Mouse (Mus musculus) limb, embryonic 15.5 days (tissue): ENCODE measurements around the gene Gss. TPM values are rescaled to one million over a fixed set of nuclear protein-coding genes. Genes with fewer than 3 reads are reported as not detected.

Experiments used
- ATAC-seq: fragments of 200-750 bp; cut with Nextera tagmentation; 2 replicates; pipeline ENCODE4 v1.8.0; 2017; ENCODE audit warnings: low read depth, moderate TSS enrichment; ENCODE audit not compliant: insufficient number of reproducible peaks, low FRiP score, low TSS enrichment
- H3K27ac ChIP-seq: fragments of 300-500 bp; sonication (generic); 2 replicates; pipeline ENCODE4 v1.5.1; 2015; ENCODE audit warnings: moderate library complexity, mild to moderate bottlenecking, inconsistent platforms
- H3K27me3 ChIP-seq: fragments of 300-500 bp; sonication (generic); 2 replicates; pipeline ENCODE4 v1.6.1; 2015; ENCODE audit warnings: inconsistent platforms
- H3K36me3 ChIP-seq: fragments of 300-500 bp; sonication (generic); 2 replicates; pipeline ENCODE4 v1.6.1; 2015; ENCODE audit warnings: inconsistent platforms
- H3K4me1 ChIP-seq: fragments of 300-500 bp; sonication (generic); 2 replicates; pipeline ENCODE4 v1.6.1; 2015; ENCODE audit warnings: inconsistent platforms
- H3K4me2 ChIP-seq: fragments of 300-500 bp; sonication (generic); 2 replicates; pipeline ENCODE4 v1.6.1; 2015; ENCODE audit warnings: mild to moderate bottlenecking, inconsistent platforms
- H3K4me3 ChIP-seq: fragments of 300-500 bp; sonication (generic); 2 replicates; pipeline ENCODE4 v1.5.1; 2015; ENCODE audit warnings: mild to moderate bottlenecking, inconsistent platforms
- H3K9ac ChIP-seq: fragments of 300-500 bp; sonication (generic); 2 replicates; pipeline ENCODE4 v1.6.1; 2015; ENCODE audit warnings: inconsistent platforms
- H3K9me3 ChIP-seq: fragments of 300-500 bp; sonication (generic); 2 replicates; pipeline ENCODE4 v1.6.1; 2016; ENCODE audit warnings: inconsistent platforms
- WGBS: fragments of 180-500 bp; shearing (Covaris S2); methylation state at CpG from one replicate; pipeline ENCODE4 v1.1.7; 2015; 5-methylcytosine and 5-hydroxymethylcytosine counted together
- microRNA counts: library from miRNA; unstranded; fragments of <30 nt; microRNA quantifications from one replicate; lab custom pipeline; 2016
- microRNA-seq: library from miRNA; unstranded; fragments of <30 nt; microRNA quantifications from one replicate; pipeline ENCODE4, GENCODE M21; 2016
- polyA plus RNA-seq: library from polyadenylated mRNA; unstranded; fragments of >200 nt; fragmentation: Nextera tagmentation; extraction: Ambion mirVana; gene quantifications from 2 replicates; pipeline ENCODE4 v1.2.1, GENCODE M21; 2015

Gss gene
- polyA plus RNA-seq, 1 experiment from 2014 or later: 26.7 TPM

- Histone ChIP-seq H3K9me3 (no peaks in the 10 kb centered on the region), H3K36me3 (no peaks in the 10 kb centered on the region), H3K4me2 (no peak overlapping the region), H3K4me1 (no peaks in the 10 kb centered on the region), H3K9ac (no peak overlapping the region), H3K27ac (no peak overlapping the region), H3K4me3 (no peak overlapping the region), H3K27me3 (no peaks in the 10 kb centered on the region)
- no peak for ATAC-seq
- 67% methylated on average over 5 of the region's 5 CpGs for WGBS
Observed at GRCm38 (mm10) chr2:155527367-155527766, 65.2 kb downstream of the Gss start.

DNA sequence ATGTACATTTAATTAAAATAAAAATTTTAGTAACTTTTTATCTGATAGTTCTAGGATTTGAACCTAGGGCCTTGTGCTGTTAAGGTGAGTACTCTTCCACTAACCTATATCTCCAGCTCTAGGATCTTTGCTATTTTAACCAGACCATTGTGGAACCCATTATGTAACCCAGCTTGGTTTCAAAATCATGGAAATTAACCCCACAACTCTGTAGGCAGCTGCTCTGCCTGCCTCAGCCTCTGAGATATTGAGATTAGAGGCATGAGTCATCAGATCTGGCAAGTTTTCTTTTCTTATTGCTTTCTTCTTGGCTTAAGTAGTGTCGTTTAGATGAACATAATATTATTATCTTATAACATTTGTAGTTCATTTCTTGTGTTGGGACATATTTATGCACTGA, 68.2 kb downstream of the Gss start:
- Histone ChIP-seq H3K4me3 (no peak overlapping the region), H3K9me3 (no peaks in the 10 kb centered on the region), H3K36me3 (no peaks in the 10 kb centered on the region), H3K27ac (no peak overlapping the region), H3K27me3 (no peaks in the 10 kb centered on the region), H3K4me1 (no peaks in the 10 kb centered on the region), H3K9ac (no peak overlapping the region), H3K4me2 (no peak overlapping the region)
- no peak for ATAC-seq
- WGBS: 41% methylated on average over 1 of the region's 1 CpGs

GRCm38 (mm10) chr2:155523706-155524105, 68.9 kb downstream of the Gss start:
- Histone ChIP-seq H3K36me3 (no peaks in the 10 kb centered on the region), H3K4me1 (peaks cover 3% of the 10 kb centered on the region; the same call in 1 of the 2 replicates), H3K9ac (no peak overlapping the region), H3K4me2 (no peak overlapping the region), H3K4me3 (no peak overlapping the region), H3K27me3 (no peaks in the 10 kb centered on the region), H3K9me3 (no peaks in the 10 kb centered on the region), H3K27ac (no peak overlapping the region)
- WGBS: 62% methylated on average over 5 of the region's 5 CpGs
- ATAC-seq: no peak

- H3K27ac ChIP-seq: peak overlapping the region; percentile 71
Observed at GRCm38 (mm10) chr2:155518531-155519270, 73.9 kb downstream of the Gss start.

DNA sequence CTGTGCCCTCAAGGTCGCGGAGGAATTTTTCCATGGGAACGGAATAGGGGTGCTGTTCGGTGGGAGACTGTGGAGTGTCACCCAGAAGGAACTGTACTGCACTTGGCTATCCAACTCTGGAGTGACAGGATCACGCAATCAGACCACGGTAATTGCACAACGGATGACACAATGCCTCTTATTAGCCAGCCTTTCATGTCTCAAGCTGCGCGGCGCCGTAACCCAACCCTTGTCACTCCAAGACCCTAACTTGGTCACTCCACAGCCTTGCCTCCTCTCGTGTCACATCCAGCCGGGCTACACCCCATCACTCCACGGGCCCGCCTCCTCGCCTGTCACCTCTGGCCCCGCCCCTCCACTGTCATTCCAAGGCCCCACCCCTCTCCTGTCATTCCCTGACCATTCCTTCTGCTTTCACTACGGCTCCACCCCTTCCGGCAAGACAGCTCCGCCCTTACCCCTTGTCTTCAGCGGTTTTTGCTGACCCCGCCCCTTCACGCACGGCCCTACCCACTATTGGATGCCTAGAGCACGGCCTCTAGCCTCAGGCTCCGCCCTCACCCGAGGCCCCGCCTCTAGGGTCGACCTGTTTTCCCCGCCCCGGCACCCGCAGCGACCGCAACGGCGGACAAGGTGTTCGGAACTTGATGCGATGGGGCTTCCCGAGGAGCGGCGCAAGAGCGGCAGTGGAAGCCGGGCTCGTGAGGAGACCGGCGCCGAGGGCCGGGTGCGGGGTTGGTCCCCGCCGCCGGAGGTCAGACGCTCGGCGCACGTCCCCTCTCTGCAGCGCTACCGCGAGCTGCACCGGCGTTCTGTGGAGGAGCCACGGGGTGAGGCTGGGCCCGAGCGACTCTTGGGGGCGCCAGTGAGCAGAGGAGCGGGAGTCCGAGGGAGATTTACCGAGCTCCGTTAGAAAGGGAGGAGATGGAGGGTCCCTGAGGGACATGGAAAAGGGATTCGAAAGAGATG, 74.9 kb downstream of the Gss start, which contains the start of the genes Acss2 and Ggt7:
Gene Acss2 (plus strand): TSS at position 494 of the 969 bp plus-strand sequence.
Gene Ggt7 (minus strand): TSS at position 783 of the 969 bp plus-strand sequence.
- peak within 1 kb of the TSS; percentile 45 for H3K9ac ChIP-seq
- 4% methylated on average over 70 of the region's 70 CpGs for WGBS
- peak; percentile 99 for ATAC-seq
- peaks cover 16% of the 10 kb centered on the region for H3K27me3 ChIP-seq
- peak within 1 kb of the TSS; percentile 72 for H3K4me2 ChIP-seq
- peak within 1 kb of the TSS; percentile 71 for H3K27ac ChIP-seq
- H3K4me3 ChIP-seq: peak within 1 kb of the TSS; percentile 69
- peaks cover 26% of the 10 kb centered on the region for H3K4me1 ChIP-seq
- H3K9me3 ChIP-seq: no peaks in the 10 kb centered on the region
- H3K36me3 ChIP-seq: no peaks in the 10 kb centered on the region

More at GRCm38 (mm10) chr2:155518531-155519270, 73.9 kb downstream of the Gss start:
- peaks cover 24% of the 10 kb centered on the region for H3K4me1 ChIP-seq
- H3K9me3 ChIP-seq: no peaks in the 10 kb centered on the region
- peak overlapping the region; percentile 72 for H3K4me2 ChIP-seq
- H3K4me3 ChIP-seq: peak overlapping the region; percentile 69
- 25% methylated on average over 18 of the region's 18 CpGs for WGBS
- peaks cover 11% of the 10 kb centered on the region for H3K27me3 ChIP-seq
- peak overlapping the region; percentile 45 for H3K9ac ChIP-seq
- no peaks in the 10 kb centered on the region for H3K36me3 ChIP-seq
- no peak for ATAC-seq

DNA sequence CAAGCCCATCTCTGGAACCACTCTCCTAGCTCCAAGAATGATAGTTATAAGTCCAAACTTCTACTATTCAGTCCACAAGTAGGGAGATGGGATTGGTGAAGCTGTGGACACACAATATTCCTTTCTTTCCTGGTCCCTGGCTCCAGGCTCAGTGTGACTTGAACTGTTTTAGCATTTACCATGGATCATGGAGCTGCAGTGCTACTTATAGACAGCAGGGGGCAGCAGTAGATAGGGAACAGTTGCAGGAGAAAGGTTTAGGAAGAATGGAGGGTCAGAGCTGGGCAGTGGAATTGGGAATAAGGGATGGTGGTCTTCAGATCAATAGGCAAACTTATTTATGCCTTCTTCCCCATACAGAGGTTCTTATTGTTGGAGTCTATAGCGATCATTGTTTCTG, 76.7 kb downstream of the Gss start:
- 10% methylated on average over 1 of the region's 1 CpGs for WGBS
- no peak for ATAC-seq
- no peak overlapping the region for H3K27ac ChIP-seq
- no peaks in the 10 kb centered on the region for H3K36me3 ChIP-seq
- H3K27me3 ChIP-seq: peaks cover 16% of the 10 kb centered on the region
- no peak overlapping the region for H3K4me3 ChIP-seq
- H3K9ac ChIP-seq: no peak overlapping the region
- no peaks in the 10 kb centered on the region for H3K9me3 ChIP-seq
- H3K4me2 ChIP-seq: no peak overlapping the region
- peaks cover 26% of the 10 kb centered on the region for H3K4me1 ChIP-seq

- ATAC-seq: no peak
- Histone ChIP-seq H3K36me3 (no peaks in the 10 kb centered on the region), H3K27me3 (peaks cover 16% of the 10 kb centered on the region), H3K9ac (peak overlapping the region; percentile 37), H3K4me3 (peak overlapping the region; percentile 45), H3K4me2 (peak overlapping the region; percentile 78), H3K4me1 (peaks cover 26% of the 10 kb centered on the region), H3K27ac (no peak overlapping the region), H3K9me3 (no peaks in the 10 kb centered on the region)
- under 1% methylated on average over 22 of the region's 23 CpGs for WGBS
Observed at GRCm38 (mm10) chr2:155514666-155515065, 77.9 kb downstream of the Gss start.

GRCm38 (mm10) chr2:155513543-155513942, 79.1 kb downstream of the Gss start:
- WGBS: 62% methylated on average over 5 of the region's 5 CpGs
- Histone ChIP-seq H3K4me2 (no peak overlapping the region), H3K27ac (no peak overlapping the region), H3K9ac (no peak overlapping the region), H3K9me3 (no peaks in the 10 kb centered on the region), H3K36me3 (no peaks in the 10 kb centered on the region), H3K27me3 (peaks cover 16% of the 10 kb centered on the region), H3K4me1 (peaks cover 21% of the 10 kb centered on the region), H3K4me3 (no peak overlapping the region)
- ATAC-seq: no peak

MicroRNA genes within 50 kb of the gene (microRNA counts, 519-probe panel; counts per million panel counts)
- 3,087 counts per million, percentile 71 among the panel's probes with 10 or more counts for microRNA mmu-miR-499 (lab: Ali Mortazavi, UCI)

Small RNA genes within 50 kb of the gene (microRNA-seq; reads per million reads assigned to microRNA genes)
- 94.5 reads per million, percentile 50 among the genes with 10 or more reads in this experiment for gene Mir499

Other genes starting within 250 kb of the Gss start
- 41.7 and 45.5 TPM in 2 replicates for gene Pigu, start 235.4 kb downstream of the Gss start, polyA plus RNA-seq
- 16.7 and 20.8 TPM in 2 replicates for gene Trp53inp2, start 211.8 kb downstream of the Gss start, polyA plus RNA-seq
- gene Ncoa6, start 118.9 kb downstream of the Gss start, polyA plus RNA-seq: 13.9 and 19.2 TPM in 2 replicates
- 13.4 and 15.3 TPM in 2 replicates for gene Acss2, start 74.9 kb downstream of the Gss start, polyA plus RNA-seq
- gene Ggt7, start 74.6 kb downstream of the Gss start, polyA plus RNA-seq: 5.6 and 5.7 TPM in 2 replicates
- 2.5 and 4.9 TPM in 2 replicates for gene Myh7b, start 18.4 kb upstream of the Gss start, polyA plus RNA-seq
- 124 and 141 TPM in 2 replicates for gene Trpc4ap, start 99.6 kb upstream of the Gss start, polyA plus RNA-seq
- gene Edem2, start 136.7 kb upstream of the Gss start, polyA plus RNA-seq: 33.7 and 35.5 TPM in 2 replicates
- not detected in 2 replicates for gene Gm17581, start 143.1 kb upstream of the Gss start, polyA plus RNA-seq
- gene Procr, start 158.3 kb upstream of the Gss start, polyA plus RNA-seq: 6.1 and 8.4 TPM in 2 replicates
- 0.06 and 0.11 TPM in 2 replicates for gene Mmp24, start 182.5 kb upstream of the Gss start, polyA plus RNA-seq
- gene BC029722, start 226.6 kb upstream of the Gss start, polyA plus RNA-seq: 21.5 and 21.7 TPM in 2 replicates
- gene Eif6, start 234.1 kb upstream of the Gss start, polyA plus RNA-seq: 200 and 226 TPM in 2 replicates
- 2.4 and 2.5 TPM in 2 replicates for gene Fam83c, start 242.0 kb upstream of the Gss start, polyA plus RNA-seq